Mouse (Mus musculus) stomach, postnatal 0 days (tissue): Measurements from ENCODE around the gene Ccdc42.

Experiments
- CTCF ChIP-seq: IDR thresholded peaks from 2 replicates; pipeline ENCODE4 v1.5.1; 2016; ENCODE audit warnings: antibody characterized with exemption, low read depth, mild to moderate bottlenecking, moderate library complexity
- EP300 ChIP-seq: optimal IDR thresholded peaks from 2 replicates; pipeline ENCODE3; 2016; ENCODE audit warnings: antibody characterized with exemption

DNA sequence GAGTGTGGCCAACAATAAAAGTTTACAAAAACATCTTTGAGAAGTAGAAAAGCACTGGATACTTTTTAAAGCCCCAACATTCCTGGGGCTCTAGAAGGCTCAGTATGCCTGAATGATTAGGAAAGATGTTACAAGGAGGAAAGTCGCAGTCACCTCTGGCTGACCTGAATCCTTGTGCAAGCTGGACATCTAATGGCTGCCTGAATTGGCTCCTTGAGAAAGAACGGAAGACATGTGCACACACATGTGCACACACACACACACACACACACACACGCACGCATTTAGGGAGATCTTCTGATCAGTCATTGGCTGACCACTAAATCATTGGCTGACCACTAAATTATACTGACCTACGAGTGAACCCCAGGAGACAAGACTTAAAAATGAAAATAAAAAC lies 16.0 kb upstream of the Ccdc42 start:
- no peak for TF ChIP-seq CTCF
- no peak for TF ChIP-seq EP300
